8 mouse cellular contexts compared by ENCODE assay signal in the genomic region with DNA sequence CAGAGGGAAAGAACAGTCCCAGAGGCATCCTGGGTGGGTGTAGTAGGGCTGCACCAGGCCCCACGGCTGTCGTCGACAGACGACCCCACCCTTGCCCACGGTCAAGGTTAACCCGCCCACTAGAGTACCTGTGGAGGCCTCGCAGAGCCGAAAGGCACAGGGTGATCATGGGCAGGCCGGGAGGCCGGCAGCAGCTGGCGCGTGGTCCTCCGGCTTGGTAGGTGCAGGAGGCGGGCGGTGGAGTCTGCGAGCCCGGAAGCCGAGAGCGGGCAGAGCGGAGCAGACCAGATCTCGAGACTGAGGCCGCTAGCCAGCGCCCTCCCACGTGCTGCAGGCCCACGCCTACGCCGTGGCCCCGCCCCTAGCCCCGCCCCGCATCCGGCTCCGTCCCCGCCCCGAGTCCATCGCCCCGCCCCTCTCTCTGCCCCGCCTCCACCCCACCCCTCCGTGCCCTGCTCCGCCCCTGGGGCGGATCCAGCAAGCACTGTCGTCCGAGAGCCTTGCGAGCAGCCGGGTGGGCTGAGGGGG. TPM values are rescaled to one million over a fixed set of nuclear protein-coding genes. Genes with fewer than 3 reads are reported as not detected.
DNase-seq lines count a peak whose midpoint lies in the region; ATAC-seq lines count a peak whose summit lies in the region.

A gene (minus strand): TSS at position 327 of the 528 bp plus-strand sequence.
A gene (plus strand): TSS at position 454 of the 528 bp plus-strand sequence.

- H3K27ac ChIP-seq in heart, embryonic 12.5 days (ENCODE audit: poor library complexity, severe bottlenecking) = peak within 1 kb of the TSS; percentile 50
- H3K27ac ChIP-seq in kidney, embryonic 16.5 days (ENCODE audit: low read length) = peak within 1 kb of the TSS; percentile 72

- ATAC-seq in heart, embryonic 12.5 days (ENCODE audit: insufficient number of reproducible peaks, low FRiP score) = peak; percentile 98
- peak; percentile 99 for ATAC-seq in kidney, embryonic 16.5 days (ENCODE audit: low FRiP score, low TSS enrichment)
- peak; percentile 93 for ATAC-seq in monocyte, adult 5-6 weeks (replicated peaks; ENCODE audit: insufficient number of reproducible peaks, low FRiP score, low TSS enrichment, poor library complexity, severe bottlenecking)

- peak; percentile 90 for DNase-seq in CD4-positive, CD25-positive, alpha-beta regulatory T cell, adult 2 months (ENCODE audit: low read depth, low spot score)
- peak; percentile 80 for DNase-seq in brain, embryonic 18.5 days (ENCODE audit: low read depth, low spot score)
- DNase-seq in liver = peak; percentile 92
- DNase-seq in spleen, postnatal 36 days (ENCODE audit: low spot score in 2 of 2) = peak; percentile 84 to 86

- H3K9ac ChIP-seq in heart, embryonic 12.5 days = peak within 1 kb of the TSS; percentile 84
- peak within 1 kb of the TSS; percentile 83 for H3K9ac ChIP-seq in kidney, embryonic 16.5 days (replicated peaks; ENCODE audit: low read length)

- peak within 1 kb of the TSS; percentile 71 for H3K4me3 ChIP-seq in erythroblast, embryonic 14.5 days (replicated peaks)
- peak within 1 kb of the TSS; percentile 93 for H3K4me3 ChIP-seq in heart, embryonic 12.5 days
- peak within 1 kb of the TSS; percentile 93 for H3K4me3 ChIP-seq in kidney, embryonic 16.5 days (ENCODE audit: low read length)

- H3K4me1 ChIP-seq in erythroblast, embryonic 14.5 days (ENCODE audit: control insufficient read depth) = peaks cover 20% of the 10 kb centered on the region
- peaks cover 9% of the 10 kb centered on the region for H3K4me1 ChIP-seq in heart, embryonic 12.5 days (replicated peaks)
- H3K4me1 ChIP-seq in kidney, embryonic 16.5 days (ENCODE audit: insufficient read depth, low read length) = peaks cover 5% of the 10 kb centered on the region; the same call in 1 of the 2 replicates

- H3K4me2 ChIP-seq in heart, embryonic 12.5 days = peak within 1 kb of the TSS; percentile 97
- H3K4me2 ChIP-seq in kidney, embryonic 16.5 days (replicated peaks; ENCODE audit: low read depth, low read length) = peak within 1 kb of the TSS; percentile 100

- peaks cover 39% of the 10 kb centered on the region for H3K27me3 ChIP-seq in erythroblast, embryonic 14.5 days (ENCODE audit: control insufficient read depth)
- no peaks in the 10 kb centered on the region for H3K27me3 ChIP-seq in heart, embryonic 12.5 days (replicated peaks)
- no peaks in the 10 kb centered on the region for H3K27me3 ChIP-seq in kidney, embryonic 16.5 days (ENCODE audit: insufficient read depth, low read length)

- no peaks in the 10 kb centered on the region for H3K36me3 ChIP-seq in erythroblast, embryonic 14.5 days (ENCODE audit: control insufficient read depth)
- peaks cover 5% of the 10 kb centered on the region for H3K36me3 ChIP-seq in heart, embryonic 12.5 days
- H3K36me3 ChIP-seq in kidney, embryonic 16.5 days (ENCODE audit: insufficient read depth, low read length) = peaks cover 6% of the 10 kb centered on the region; the same call in 1 of the 2 replicates

- no peaks in the 10 kb centered on the region for H3K9me3 ChIP-seq in erythroblast, embryonic 14.5 days (ENCODE audit: control insufficient read depth, low read length)
- peaks cover 7% of the 10 kb centered on the region; the same call in 1 of the 2 replicates for H3K9me3 ChIP-seq in heart, embryonic 12.5 days (replicated peaks)
- peaks cover 1% of the 10 kb centered on the region; the same call in 1 of the 2 replicates for H3K9me3 ChIP-seq in kidney, embryonic 16.5 days (ENCODE audit: low read length)

- WGBS in heart, embryonic 12.5 days = under 1% methylated on average over 42 of the region's 44 CpGs
- 0% methylated on average over 31 of the region's 44 CpGs for WGBS in kidney, embryonic 16.5 days

RNA-seq across cellular contexts. Expression of the first gene that starts in this region (rescaled TPM):
- polyA plus RNA-seq in erythroblast, embryonic 14.5 days (2012) = 0.13 and 0.18 TPM in 2 replicates
- 25.7 and 26.9 TPM in 2 replicates for polyA plus RNA-seq in heart, embryonic 12.5 days (2016; fragmentation: Nextera tagmentation; extraction: Ambion mirVana)
- polyA plus RNA-seq in kidney, embryonic 16.5 days (2015; fragmentation: Nextera tagmentation; extraction: Ambion mirVana) = 19.7 and 20.5 TPM in 2 replicates
- 31.8 to 84.6 TPM (median 55.0 TPM) in 3 replicates for total RNA-seq in monocyte, adult 5-6 weeks (2017)

RNA-seq across cellular contexts. Expression of the second gene that starts in this region (rescaled TPM):
- not detected in 2 replicates for polyA plus RNA-seq in erythroblast, embryonic 14.5 days (2012)
- 2.5 and 3.5 TPM in 2 replicates for polyA plus RNA-seq in heart, embryonic 12.5 days (2016; fragmentation: Nextera tagmentation; extraction: Ambion mirVana)
- polyA plus RNA-seq in kidney, embryonic 16.5 days (2015; fragmentation: Nextera tagmentation; extraction: Ambion mirVana) = 6.7 and 7.1 TPM in 2 replicates
- total RNA-seq in monocyte, adult 5-6 weeks (2017) = 0.87 to 2.1 TPM (median 1.2 TPM) in 3 replicates

Comparison
In these comparisons a context has a peak if more than half of its experiments do, and no peak if none do; other contexts are left out.
1. Peak in every context shown above with its lines: DNase-seq, ATAC-seq, H3K4me3 ChIP-seq and H3K27ac ChIP-seq.
2. RNA of the first gene that starts in this region (polyA plus RNA-seq): 25.7 to 26.9 TPM in heart, embryonic 12.5 days and 19.7 to 20.5 TPM in kidney, embryonic 16.5 days; 0.13 to 0.18 TPM in erythroblast, embryonic 14.5 days; every median in the first group is over 10 times any median in the second.